Mouse (Mus musculus): ENCODE data around the gene Ikzf5. TPM values are rescaled to one million over a fixed set of nuclear protein-coding genes. Genes with fewer than 3 reads are reported as not detected.

Ikzf5 gene
- total RNA-seq, 4 experiments from 2014 or later, result 34.3 to 41.0 (median 36.3) TPM

DNA sequence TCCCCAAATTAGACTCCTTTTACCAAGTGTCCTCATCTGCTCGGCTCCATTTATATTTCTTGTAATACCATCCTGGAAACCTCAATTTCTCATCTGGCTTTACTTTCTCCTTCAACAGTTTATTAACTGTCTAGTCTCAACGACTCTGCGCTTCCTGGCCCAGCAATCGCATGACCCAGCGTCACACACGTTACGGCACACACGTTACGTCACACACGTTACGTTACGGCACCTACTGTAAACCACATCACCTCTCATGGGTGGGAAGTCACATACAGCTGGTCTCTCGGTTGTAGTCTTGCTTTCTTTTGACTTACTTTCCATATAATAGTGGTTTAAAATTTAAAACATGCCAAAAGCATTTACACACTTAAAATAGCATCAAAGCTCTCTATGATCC, 54.2 kb downstream of the Ikzf5 start:
- no peak for DNase-seq (ENCODE audit: low spot score)

DNA sequence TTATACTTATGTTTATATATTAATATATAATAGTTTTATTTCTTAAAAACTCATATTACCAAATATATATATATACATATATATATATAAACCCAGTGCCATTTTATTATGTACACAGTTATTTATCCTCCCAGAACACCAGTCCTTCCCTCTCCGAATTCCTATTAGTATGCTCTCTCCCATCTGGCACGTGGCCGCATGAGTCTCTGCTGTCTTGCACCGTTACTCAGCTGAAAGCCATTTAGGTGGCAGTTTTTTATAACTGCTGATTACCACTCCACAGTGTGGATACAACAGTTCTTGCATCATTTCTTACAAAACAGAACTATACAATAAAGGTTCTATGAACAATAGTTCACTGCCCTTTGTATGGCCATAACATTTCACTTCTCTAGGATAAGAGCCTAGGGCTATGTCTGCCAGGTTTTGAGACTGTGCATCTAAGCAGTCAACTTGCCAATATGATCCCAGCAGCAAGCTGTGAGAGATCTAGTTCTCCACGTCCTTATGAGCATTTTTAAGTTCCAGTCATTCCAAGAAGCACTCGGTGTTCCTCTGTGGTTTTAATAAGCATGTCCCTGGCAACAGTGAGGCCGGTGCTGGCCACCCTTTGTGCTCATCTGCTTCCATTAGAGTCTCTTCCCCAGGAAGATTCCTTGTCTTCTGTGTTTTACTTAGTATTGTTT, 64.3 kb downstream of the Ikzf5 start:
- no peak for DNase-seq (ENCODE audit: low spot score)

Other genes starting within 250 kb of the Ikzf5 start
- 10 to 100 TPM in 3 of 4 experiments, 1 to 10 TPM in 1; 9.7 to 13.4 (median 11.5) TPM for gene 5430419D17Rik, start 236.1 kb downstream of the Ikzf5 start, total RNA-seq (2022)
- gene Cuzd1, start 88.2 kb downstream of the Ikzf5 start, total RNA-seq (2022), result under 1 TPM; 0.32 to 0.88 (median 0.55) TPM
- gene Fam24b, start 81.0 kb downstream of the Ikzf5 start, total RNA-seq (2022), result not detected
- not detected for gene Fam24a, start 76.7 kb downstream of the Ikzf5 start, total RNA-seq (2022)
- 10 to 100 TPM; 11.8 to 19.8 (median 12.8) TPM for gene 2310057M21Rik, start 47.8 kb downstream of the Ikzf5 start, total RNA-seq (2022)
- 10 to 100 TPM; 36.8 to 58.2 (median 47.5) TPM for gene Pstk, start 39.4 kb downstream of the Ikzf5 start, total RNA-seq (2022)
- 100 to 1,000 TPM; 230 to 262 (median 243) TPM for gene Acadsb, start 80 bp upstream of the Ikzf5 start, total RNA-seq (2022)
- not detected for gene Hmx3, start 132.3 kb upstream of the Ikzf5 start, total RNA-seq (2022)
- gene Hmx2, start 138.3 kb upstream of the Ikzf5 start, total RNA-seq (2022), result not detected
- gene Bub3, start 149.7 kb upstream of the Ikzf5 start, total RNA-seq (2022), result 10 to 100 TPM; 28.6 to 34.8 (median 29.3) TPM

Data from heart, adult 8-10 months (tissue).